Mouse (Mus musculus): ENCODE measurements around the gene Mfsd4b3.

- TF ChIP-seq CTCF (conservative IDR thresholded peaks at IDR 0.05 in 1 of 2, IDR thresholded peaks at IDR 0.05 in 1 of 2; ENCODE audit: low read depth in 2 of 2, low read length in 2 of 2), result no peak
- no peak for TF ChIP-seq TBP (conservative IDR thresholded peaks at IDR 0.05; ENCODE audit: low read depth, low read length)
- no peak for TF ChIP-seq NRF1 (IDR thresholded peaks at IDR 0.05; ENCODE audit: low read depth, low read length)
These were observed 10.5 kb downstream of the Mfsd4b3 start for GRCm38 (mm10) chr10:39949377-39949954.

Measured in CH12.LX (cell line).